Mouse (Mus musculus) midbrain, embryonic 15.5 days (tissue): ENCODE measurements around the gene Gm20518. TPM values are rescaled to one million over a fixed set of nuclear protein-coding genes. Genes with fewer than 3 reads are reported as not detected.

Experiments
- ATAC-seq: fragments of 200-750 bp; cut with Nextera tagmentation; replicated peaks from 2 replicates; pipeline ENCODE4 v1.8.0; 2017; ENCODE audit warnings: moderate TSS enrichment
- H3K27ac ChIP-seq: fragments of 300-500 bp; sonication (generic); 2 replicates; pipeline ENCODE4 v1.5.1; 2015; ENCODE audit warnings: mild to moderate bottlenecking, inconsistent platforms
- H3K27me3 ChIP-seq: fragments of 300-500 bp; sonication (generic); replicated peaks from 2 replicates; pipeline ENCODE4 v1.6.1; 2015; ENCODE audit warnings: inconsistent platforms
- H3K36me3 ChIP-seq: fragments of 300-500 bp; sonication (generic); replicated peaks from 2 replicates; pipeline ENCODE4 v1.6.1; 2015; ENCODE audit warnings: inconsistent platforms
- H3K4me1 ChIP-seq: fragments of 300-500 bp; sonication (generic); 2 replicates; pipeline ENCODE4 v1.6.1; 2015; ENCODE audit warnings: inconsistent platforms
- H3K4me2 ChIP-seq: fragments of 300-500 bp; sonication (generic); 2 replicates; pipeline ENCODE4 v1.6.1; 2015; ENCODE audit warnings: inconsistent platforms, mild to moderate bottlenecking, moderate library complexity
- H3K4me3 ChIP-seq: fragments of 300-500 bp; sonication (generic); 2 replicates; pipeline ENCODE4 v1.5.1; 2015; ENCODE audit warnings: mild to moderate bottlenecking, inconsistent platforms
- H3K9ac ChIP-seq: fragments of 300-500 bp; sonication (generic); 2 replicates; pipeline ENCODE4 v1.6.1; 2015; ENCODE audit warnings: mild to moderate bottlenecking, inconsistent platforms
- H3K9me3 ChIP-seq: fragments of 300-500 bp; sonication (generic); 2 replicates; pipeline ENCODE4 v1.6.1; 2016; ENCODE audit warnings: inconsistent platforms
- WGBS: fragments of 180-500 bp; shearing (Covaris S2); methylation state at CpG from one replicate; pipeline ENCODE4 v1.1.7; 2015; ENCODE audit warnings: mixed read lengths; 5-methylcytosine and 5-hydroxymethylcytosine counted together
- polyA plus RNA-seq: library from polyadenylated mRNA; unstranded; fragments of >200 nt; fragmentation: Nextera tagmentation; extraction: Ambion mirVana; gene quantifications from 2 replicates; pipeline ENCODE4 v1.2.1, GENCODE M21; 2015

Gm20518 gene
- polyA plus RNA-seq, 1 experiment from 2014 or later = 0.53 TPM

GRCm38 (mm10) chr16:17809711-17810110, 81.8 kb downstream of the Gm20518 start:
- Histone ChIP-seq H3K27me3 (peaks cover 32% of the 10 kb centered on the region), H3K27ac (0 out of 2 replicates have a peak overlapping the region, but pooled peaks have one; percentile 14), H3K4me3 (no peak overlapping the region), H3K36me3 (no peaks in the 10 kb centered on the region), H3K9me3 (no peaks in the 10 kb centered on the region), H3K9ac (no peak overlapping the region), H3K4me1 (peaks cover 25% of the 10 kb centered on the region), H3K4me2 (no peak overlapping the region)
- no peak for ATAC-seq
- WGBS = 19% methylated on average over 7 of the region's 7 CpGs

GRCm38 (mm10) chr16:17809125-17809524, 82.3 kb downstream of the Gm20518 start:
- ATAC-seq = no peak
- H3K4me3 ChIP-seq = no peak overlapping the region
- 82% methylated on average over 4 of the region's 4 CpGs for WGBS
- no peaks in the 10 kb centered on the region for H3K36me3 ChIP-seq
- H3K4me2 ChIP-seq = no peak overlapping the region
- H3K27me3 ChIP-seq = peaks cover 35% of the 10 kb centered on the region
- peaks cover 31% of the 10 kb centered on the region for H3K4me1 ChIP-seq
- 0 out of 2 replicates have a peak overlapping the region, but pooled peaks have one; percentile 14 for H3K27ac ChIP-seq
- H3K9me3 ChIP-seq = no peaks in the 10 kb centered on the region
- H3K9ac ChIP-seq = no peak overlapping the region

- Histone ChIP-seq H3K27me3 (peaks cover 41% of the 10 kb centered on the region), H3K9ac (peak overlapping the region; percentile 78), H3K9me3 (no peaks in the 10 kb centered on the region), H3K4me1 (peaks cover 48% of the 10 kb centered on the region), H3K4me2 (peak overlapping the region; percentile 95), H3K27ac (peak overlapping the region; percentile 89), H3K36me3 (no peaks in the 10 kb centered on the region), H3K4me3 (peak overlapping the region; percentile 66)
- 2% methylated on average over 71 of the region's 73 CpGs for WGBS
- ATAC-seq = peak; percentile 89
Observed at GRCm38 (mm10) chr16:17807192-17808009, 84.1 kb downstream of the Gm20518 start.

GRCm38 (mm10) chr16:17806581-17807191, 84.8 kb downstream of the Gm20518 start:
- WGBS = 3% methylated on average over 49 of the region's 50 CpGs
- H3K4me1 ChIP-seq = peaks cover 52% of the 10 kb centered on the region

GRCm38 (mm10) chr16:17804982-17805381, 86.5 kb downstream of the Gm20518 start:
- H3K4me2 ChIP-seq = peak overlapping the region; percentile 54
- WGBS = 9% methylated on average over 7 of the region's 7 CpGs
- 0 out of 2 replicates have a peak overlapping the region, but pooled peaks have one; percentile 30 for H3K4me3 ChIP-seq
- no peak overlapping the region for H3K27ac ChIP-seq
- peaks cover 52% of the 10 kb centered on the region for H3K4me1 ChIP-seq
- H3K36me3 ChIP-seq = no peaks in the 10 kb centered on the region
- no peaks in the 10 kb centered on the region for H3K9me3 ChIP-seq
- H3K9ac ChIP-seq = no peak overlapping the region
- ATAC-seq = no peak
- peaks cover 63% of the 10 kb centered on the region for H3K27me3 ChIP-seq

More at GRCm38 (mm10) chr16:17806581-17807191, 84.8 kb downstream of the Gm20518 start:
- Histone ChIP-seq H3K36me3 (no peaks in the 10 kb centered on the region), H3K27me3 (peaks cover 48% of the 10 kb centered on the region), H3K9ac (peak overlapping the region; percentile 78), H3K9me3 (no peaks in the 10 kb centered on the region), H3K4me2 (peak overlapping the region; percentile 95), H3K27ac (peak overlapping the region; percentile 89), H3K4me3 (peak overlapping the region; percentile 66)
- peak; percentile 43 for ATAC-seq

GRCm38 (mm10) chr16:17804449-17804912, 87.0 kb downstream of the Gm20518 start:
- peaks cover 68% of the 10 kb centered on the region for H3K27me3 ChIP-seq
- H3K9ac ChIP-seq = no peak overlapping the region
- H3K4me3 ChIP-seq = peak overlapping the region; percentile 30
- H3K4me1 ChIP-seq = peaks cover 50% of the 10 kb centered on the region
- ATAC-seq = no peak
- 2% methylated on average over 33 of the region's 33 CpGs for WGBS
- no peaks in the 10 kb centered on the region for H3K9me3 ChIP-seq
- no peaks in the 10 kb centered on the region for H3K36me3 ChIP-seq
- H3K27ac ChIP-seq = no peak overlapping the region
- peak overlapping the region; percentile 54 for H3K4me2 ChIP-seq

GRCm38 (mm10) chr16:17803675-17804448, 87.6 kb downstream of the Gm20518 start:
- Histone ChIP-seq H3K9ac (no peak overlapping the region), H3K27me3 (peaks cover 74% of the 10 kb centered on the region), H3K36me3 (no peaks in the 10 kb centered on the region), H3K4me2 (peak overlapping the region; percentile 80), H3K27ac (no peak overlapping the region), H3K4me1 (peaks cover 47% of the 10 kb centered on the region), H3K9me3 (no peaks in the 10 kb centered on the region), H3K4me3 (peak overlapping the region; percentile 40)
- ATAC-seq = no peak
- 8% methylated on average over 33 of the region's 33 CpGs for WGBS

- peak; percentile 11; the same call in 1 of the 2 replicates for ATAC-seq
- Histone ChIP-seq H3K27me3 (peaks cover 82% of the 10 kb centered on the region), H3K9me3 (no peaks in the 10 kb centered on the region), H3K4me3 (peak overlapping the region; percentile 40), H3K4me1 (peaks cover 54% of the 10 kb centered on the region), H3K4me2 (peak overlapping the region; percentile 80), H3K27ac (no peak overlapping the region), H3K9ac (peak overlapping the region; percentile 28), H3K36me3 (no peaks in the 10 kb centered on the region)
- WGBS = 3% methylated on average over 83 of the region's 83 CpGs
Observed at GRCm38 (mm10) chr16:17802839-17803674, 88.4 kb downstream of the Gm20518 start.

GRCm38 (mm10) chr16:17802456-17802838, 89.0 kb downstream of the Gm20518 start:
- peak overlapping the region; percentile 28 for H3K9ac ChIP-seq
- peak overlapping the region; percentile 40 for H3K4me3 ChIP-seq
- ATAC-seq = no peak
- peaks cover 88% of the 10 kb centered on the region for H3K27me3 ChIP-seq
- H3K36me3 ChIP-seq = no peaks in the 10 kb centered on the region
- H3K4me1 ChIP-seq = peaks cover 55% of the 10 kb centered on the region
- H3K4me2 ChIP-seq = peak overlapping the region; percentile 80
- H3K9me3 ChIP-seq = no peaks in the 10 kb centered on the region
- 8% methylated on average over 18 of the region's 18 CpGs for WGBS
- no peak overlapping the region for H3K27ac ChIP-seq

GRCm38 (mm10) chr16:17801777-17802455, 89.6 kb downstream of the Gm20518 start:
- Histone ChIP-seq H3K36me3 (no peaks in the 10 kb centered on the region), H3K4me2 (peak overlapping the region; percentile 80), H3K4me1 (peaks cover 58% of the 10 kb centered on the region), H3K9me3 (no peaks in the 10 kb centered on the region), H3K4me3 (peak overlapping the region; percentile 40; the same call in 1 of the 2 replicates), H3K27ac (no peak overlapping the region), H3K27me3 (peaks cover 92% of the 10 kb centered on the region), H3K9ac (no peak overlapping the region)
- WGBS = 3% methylated on average over 7 of the region's 7 CpGs
- ATAC-seq = no peak

GRCm38 (mm10) chr16:17799584-17799983, 91.9 kb downstream of the Gm20518 start:
- no peaks in the 10 kb centered on the region for H3K9me3 ChIP-seq
- peaks cover 90% of the 10 kb centered on the region for H3K27me3 ChIP-seq
- no peak for ATAC-seq
- peaks cover 48% of the 10 kb centered on the region for H3K4me1 ChIP-seq
- H3K36me3 ChIP-seq = no peaks in the 10 kb centered on the region
- H3K9ac ChIP-seq = no peak overlapping the region
- no peak overlapping the region for H3K4me3 ChIP-seq
- no peak overlapping the region for H3K27ac ChIP-seq
- H3K4me2 ChIP-seq = no peak overlapping the region
